Mouse (Mus musculus) small intestine, adult 2 months (tissue): ENCODE data around the gene Lypla2. TPM values are rescaled to one million over a fixed set of nuclear protein-coding genes. Genes with fewer than 3 reads are reported as not detected.

Source experiments
- H3K27ac ChIP-seq: fragments of 200-500 bp; 2 replicates; pipeline ENCODE4 v1.5.1; 2012; ENCODE audit warnings: low read depth, low read length, control low read depth, inconsistent platforms; ENCODE audit not compliant: insufficient read depth
- H3K27me3 ChIP-seq: fragments of 200-500 bp; 2 replicates; pipeline ENCODE4 v1.6.1; 2012; ENCODE audit warnings: mild to moderate bottlenecking, moderate library complexity, low read length, inconsistent platforms; ENCODE audit not compliant: control insufficient read depth, insufficient read depth
- H3K36me3 ChIP-seq: fragments of 200-500 bp; 2 replicates; pipeline ENCODE4 v1.6.1; 2012; ENCODE audit warnings: mild to moderate bottlenecking, low read length, control low read depth, inconsistent platforms; ENCODE audit not compliant: control insufficient read depth, insufficient read depth
- H3K4me1 ChIP-seq: fragments of 200-500 bp; 2 replicates; pipeline ENCODE4 v1.6.1; 2012; ENCODE audit warnings: low read length, inconsistent platforms, mixed read lengths; ENCODE audit not compliant: control insufficient read depth, insufficient read depth, insufficient read length
- H3K4me3 ChIP-seq: fragments of 200-500 bp; 2 replicates; pipeline ENCODE4 v1.5.1; 2012; ENCODE audit warnings: low read depth, mild to moderate bottlenecking, control low read depth, inconsistent platforms, low read length, moderate library complexity
- CTCF ChIP-seq: fragments of 200-500 bp; IDR thresholded peaks from 2 replicates; pipeline ENCODE4 v1.5.1; 2012; ENCODE audit warnings: low read depth, mild to moderate bottlenecking, control low read depth, inconsistent platforms, low read length, moderate library complexity, mixed read lengths; ENCODE audit not compliant: insufficient replicate concordance, insufficient read length; ENCODE audit errors: extremely low read depth
- POLR2A ChIP-seq: fragments of 200-500 bp; IDR thresholded peaks from 2 replicates; pipeline ENCODE4 v1.6.1; 2012; ENCODE audit warnings: low read depth, mild to moderate bottlenecking, control low read depth, inconsistent platforms, low read length, moderate library complexity
- WGBS: fragments of 180-500 bp; shearing (Covaris S2); methylation state at CpG from one replicate; pipeline ENCODE4 v1.1.7; 2018; 5-methylcytosine and 5-hydroxymethylcytosine counted together
- polyA plus RNA-seq: library from polyadenylated mRNA; depleted of rRNA; stranded (reverse); fragments of >200 nt; gene quantifications from 2 replicates; pipeline ENCODE4 v1.2.3, GENCODE M21; 2012

The Lypla2 gene
- polyA plus RNA-seq, 1 experiment, result 166 TPM

GRCm38 (mm10) chr4:135938858-135939257 lies 33.6 kb downstream of the Lypla2 start:
- TF ChIP-seq CTCF (no peak), POLR2A (no peak)
- H3K4me3 ChIP-seq, result no peak overlapping the region
- peaks cover 62% of the 10 kb centered on the region for H3K36me3 ChIP-seq
- no peaks in the 10 kb centered on the region for H3K27me3 ChIP-seq
- WGBS, result 88% methylated on average over 7 of the region's 7 CpGs
- peaks cover 2% of the 10 kb centered on the region; the same call in 1 of the 2 replicates for H3K4me1 ChIP-seq
- H3K27ac ChIP-seq, result no peak overlapping the region

DNA sequence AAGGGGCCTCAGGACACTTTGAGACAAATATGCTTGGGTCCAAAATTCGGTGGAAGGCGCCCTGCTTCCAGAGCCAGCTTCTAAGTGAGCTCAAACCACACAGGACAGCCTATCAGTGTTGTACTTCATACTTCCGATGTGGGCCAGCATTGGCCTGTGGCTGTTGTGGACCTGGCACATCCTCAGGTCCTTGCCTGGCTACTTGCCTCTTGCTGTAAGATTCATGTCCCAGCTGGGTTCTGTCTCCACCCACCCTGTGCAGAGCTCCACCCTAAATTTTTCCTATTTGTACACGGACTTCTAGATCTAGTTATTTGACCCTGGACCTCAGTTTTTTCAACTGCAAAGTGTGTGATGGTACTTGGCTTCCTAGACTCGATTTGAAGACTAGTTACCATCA lies 36.9 kb downstream of the Lypla2 start:
- Histone ChIP-seq H3K27me3 (no peaks in the 10 kb centered on the region), H3K4me3 (no peak overlapping the region), H3K36me3 (peaks cover 81% of the 10 kb centered on the region), H3K4me1 (no peaks in the 10 kb centered on the region), H3K27ac (no peak overlapping the region)
- TF ChIP-seq POLR2A (no peak), CTCF (no peak)
- WGBS, result 78% methylated on average over 5 of the region's 5 CpGs

- Histone ChIP-seq H3K27me3 (no peaks in the 10 kb centered on the region), H3K27ac (no peak overlapping the region), H3K36me3 (peaks cover 82% of the 10 kb centered on the region), H3K4me3 (no peak overlapping the region), H3K4me1 (no peaks in the 10 kb centered on the region)
- 80% methylated on average over 12 of the region's 12 CpGs for WGBS
- TF ChIP-seq CTCF (no peak), POLR2A (no peak)
Observed at GRCm38 (mm10) chr4:135934708-135935500, 37.5 kb downstream of the Lypla2 start.

DNA sequence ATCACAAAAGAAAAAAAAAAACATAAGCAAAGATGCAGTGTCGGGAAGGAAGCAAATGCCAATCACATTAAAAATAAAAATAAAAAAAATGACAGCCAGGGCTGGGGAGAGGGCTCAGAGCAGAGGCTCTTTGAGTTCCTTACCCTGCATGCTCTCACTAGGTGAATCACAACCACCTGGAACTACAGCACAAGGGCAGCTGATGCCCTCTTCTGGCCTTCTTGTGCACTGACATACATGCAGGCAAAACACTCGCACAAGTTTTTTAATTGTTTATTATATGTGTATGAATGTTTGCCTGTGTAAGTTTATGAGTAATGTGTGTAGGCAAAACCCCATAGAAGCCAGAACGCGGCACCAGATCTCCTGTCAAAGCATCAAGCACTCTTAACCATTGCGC lies 40.6 kb downstream of the Lypla2 start:
- H3K27me3 ChIP-seq, result no peaks in the 10 kb centered on the region
- peaks cover 66% of the 10 kb centered on the region for H3K36me3 ChIP-seq
- H3K4me1 ChIP-seq, result peaks cover 2% of the 10 kb centered on the region; the same call in 1 of the 2 replicates
- no peak overlapping the region for H3K27ac ChIP-seq
- WGBS, result 71% methylated on average over 5 of the region's 5 CpGs
- H3K4me3 ChIP-seq, result no peak overlapping the region
- TF ChIP-seq CTCF (peak; percentile 55; the same call in 1 of the 2 replicates), POLR2A (no peak)

- Histone ChIP-seq H3K4me1 (peaks cover 2% of the 10 kb centered on the region; the same call in 1 of the 2 replicates), H3K36me3 (peaks cover 67% of the 10 kb centered on the region), H3K4me3 (no peak overlapping the region), H3K27ac (no peak overlapping the region), H3K27me3 (no peaks in the 10 kb centered on the region)
- 88% methylated on average over 8 of the region's 8 CpGs for WGBS
- TF ChIP-seq POLR2A (no peak), CTCF (no peak)
Observed at GRCm38 (mm10) chr4:135930239-135930638, 42.2 kb downstream of the Lypla2 start.

DNA sequence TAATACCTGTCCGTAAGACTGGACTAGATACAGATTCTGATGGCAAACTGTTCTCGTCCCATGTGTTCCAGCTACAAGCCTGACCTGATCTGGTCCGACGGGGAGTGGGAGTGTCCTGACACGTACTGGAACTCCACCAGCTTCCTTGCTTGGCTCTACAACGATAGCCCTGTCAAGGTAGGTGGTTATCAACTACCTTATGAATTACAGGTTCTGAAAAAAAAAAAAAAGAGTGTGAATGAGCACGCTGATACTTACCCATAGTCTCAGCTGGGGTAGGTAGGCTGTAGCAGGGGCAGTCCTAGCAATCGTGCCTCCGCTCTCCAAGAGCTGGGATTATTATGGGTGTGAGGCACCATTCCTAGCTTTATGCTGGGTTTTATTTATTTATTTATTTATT lies 42.6 kb downstream of the Lypla2 start:
- Histone ChIP-seq H3K36me3 (peaks cover 64% of the 10 kb centered on the region), H3K4me1 (peaks cover 2% of the 10 kb centered on the region; the same call in 1 of the 2 replicates), H3K27ac (peak overlapping the region; percentile 53; the same call in 1 of the 2 replicates), H3K4me3 (no peak overlapping the region), H3K27me3 (no peaks in the 10 kb centered on the region)
- 39% methylated on average over 9 of the region's 9 CpGs for WGBS
- no peak for TF ChIP-seq CTCF
- TF ChIP-seq POLR2A, result no peak

DNA sequence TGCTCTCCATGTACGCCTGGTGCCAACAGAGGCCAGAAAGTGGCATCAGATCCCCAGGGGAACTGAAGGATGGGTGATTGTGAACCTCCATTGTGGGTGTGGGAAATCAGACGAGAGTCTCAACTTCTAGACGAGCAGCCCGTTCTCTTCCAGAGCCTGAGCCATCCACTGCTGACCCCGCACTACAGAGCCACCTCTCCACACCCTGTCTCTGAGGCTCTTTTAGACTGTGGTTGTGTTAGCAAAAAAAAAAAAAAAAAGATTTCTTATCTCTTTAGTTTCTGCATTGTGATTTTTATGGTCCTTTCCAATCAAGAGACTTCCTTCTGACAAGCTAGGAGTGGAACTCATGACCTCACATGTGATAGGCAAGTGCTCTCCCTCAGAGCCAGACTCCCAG lies 43.0 kb downstream of the Lypla2 start:
- Histone ChIP-seq H3K27ac (peak overlapping the region; percentile 53; the same call in 1 of the 2 replicates), H3K4me3 (no peak overlapping the region), H3K4me1 (peaks cover 5% of the 10 kb centered on the region; the same call in 1 of the 2 replicates), H3K27me3 (no peaks in the 10 kb centered on the region), H3K36me3 (peaks cover 61% of the 10 kb centered on the region)
- TF ChIP-seq POLR2A (no peak), CTCF (no peak)
- WGBS, result 49% methylated on average over 5 of the region's 5 CpGs

GRCm38 (mm10) chr4:135928376-135928775 lies 44.0 kb downstream of the Lypla2 start:
- Histone ChIP-seq H3K4me3 (no peak overlapping the region), H3K4me1 (peaks cover 9% of the 10 kb centered on the region; the same call in 1 of the 2 replicates), H3K27me3 (no peaks in the 10 kb centered on the region), H3K36me3 (peaks cover 56% of the 10 kb centered on the region), H3K27ac (no peak overlapping the region)
- no peak for TF ChIP-seq CTCF
- no peak for TF ChIP-seq POLR2A
- 93% methylated on average over 9 of the region's 9 CpGs for WGBS
